Mouse (Mus musculus) subcutaneous adipose tissue, adult 2 months (tissue): ENCODE data around the gene Prkra. TPM values are rescaled to one million over a fixed set of nuclear protein-coding genes. Genes with fewer than 3 reads are reported as not detected.

Source experiments
- polyA plus RNA-seq: library from polyadenylated mRNA; depleted of rRNA; stranded (reverse); fragments of >200 nt; gene quantifications from 2 replicates; pipeline ENCODE4 v1.2.3, GENCODE M21; 2012; ENCODE audit warnings: low replicate concordance; rRNA removed

The Prkra gene
- 24.7 and 26.2 TPM in 2 replicates for polyA plus RNA-seq

GRCm38 (mm10) chr2:76647883-76648570 is at the start of gene Prkra, which contains the start of gene Pjvk:
TSS of gene Prkra (minus strand) at chr2:76648015.
TSS of gene Pjvk (plus strand) at chr2:76648476.

DNA sequence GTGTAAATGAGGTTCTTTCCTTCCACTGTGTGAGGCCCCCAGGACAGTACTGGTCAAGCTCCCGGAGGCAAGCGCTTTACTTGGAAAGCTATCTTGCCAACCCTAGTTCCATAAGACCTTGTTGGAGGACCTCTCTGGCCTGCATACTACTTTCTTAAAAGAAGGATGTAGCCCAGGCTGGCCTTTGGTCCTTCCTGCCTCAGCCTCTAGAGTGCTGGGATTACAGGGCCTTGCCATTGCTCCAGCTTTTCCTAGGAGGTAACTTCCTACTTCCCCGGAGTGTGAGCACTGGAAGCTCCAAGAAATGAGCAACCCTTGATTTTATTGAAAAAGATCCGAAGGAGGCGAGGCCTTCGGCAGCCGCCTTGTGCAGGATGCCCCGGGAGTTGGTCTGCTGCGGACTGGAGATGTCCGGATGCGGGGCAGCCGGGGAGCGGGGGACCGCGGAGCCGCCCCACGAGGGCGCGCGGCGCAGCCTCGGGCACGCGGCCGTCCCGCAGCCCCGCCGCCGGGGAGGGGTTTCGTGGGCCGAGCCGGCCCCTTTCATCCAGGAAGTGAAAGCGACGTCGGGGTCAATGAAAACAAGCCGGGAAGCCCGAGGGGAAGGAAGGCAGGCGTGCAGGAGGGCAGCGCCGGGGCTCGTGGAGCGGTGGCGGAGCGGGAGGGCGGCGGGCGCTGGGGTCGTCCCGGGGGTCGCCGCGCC is 27.1 kb upstream of the Prkra start, which contains the start of gene Plekha3:
Gene Plekha3, plus strand, starts transcription at position 557 of the 703 bp plus-strand sequence.

GRCm38 (mm10) chr2:76672966-76673392 is 25.2 kb upstream of the Prkra start, which contains the start of gene Fkbp7:
TSS of gene Fkbp7 (minus strand) at chr2:76673116.

Other genes with a start within 250 kb of the Prkra start
- 1.3 and 2.8 TPM in 2 replicates for gene Osbpl6, start 241.5 kb downstream of the Prkra start, polyA plus RNA-seq
- not detected in 2 replicates for gene Pjvk, start 461 bp upstream of the Prkra start, polyA plus RNA-seq
- gene Fkbp7, start 25.1 kb upstream of the Prkra start, polyA plus RNA-seq, result 11.5 and 15.8 TPM in 2 replicates
- gene Plekha3, start 27.3 kb upstream of the Prkra start, polyA plus RNA-seq, result 20.6 and 21.7 TPM in 2 replicates